Mouse (Mus musculus): ENCODE measurements around the gene Tmcc2. TPM values are rescaled to one million over a fixed set of nuclear protein-coding genes. Genes with fewer than 3 reads are reported as not detected.
A peak's percentile ranks its signal among the peaks of the same experiment; 100 is the strongest.

Gene Tmcc2
- polyA plus RNA-seq, 1 experiment from 2014 or later, result 42.4 TPM

DNA sequence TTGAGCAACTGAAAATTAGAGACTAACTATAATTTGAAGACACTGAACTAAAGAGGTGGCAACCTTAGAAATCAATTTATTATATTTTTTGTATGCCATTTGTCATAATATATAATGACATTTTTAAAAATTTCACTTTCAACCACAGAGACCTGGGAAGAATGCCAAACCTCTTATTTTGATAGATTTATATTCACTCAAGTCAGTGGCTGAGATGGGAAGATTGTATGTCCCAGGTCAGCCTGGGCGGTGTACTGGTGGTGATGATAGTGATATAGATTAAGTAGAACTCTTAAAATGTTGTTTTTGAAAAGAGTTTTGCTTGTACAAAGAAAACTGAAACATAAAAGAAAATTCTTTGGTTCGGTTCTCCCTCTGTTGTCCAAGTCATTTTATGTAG lies 29.1 kb upstream of the Tmcc2 start:
- Histone ChIP-seq H3K27me3 (replicated peaks) (no peaks in the 10 kb centered on the region), H3K4me2 (replicated peaks) (no peak overlapping the region), H3K4me1 (peaks cover 15% of the 10 kb centered on the region), H3K4me3 (no peak overlapping the region), H3K9ac (no peak overlapping the region), H3K9me3 (no peaks in the 10 kb centered on the region), H3K27ac (no peak overlapping the region), H3K36me3 (no peaks in the 10 kb centered on the region; the same call in 1 of the 2 replicates)
- no peak for ATAC-seq (ENCODE audit: low FRiP score, low read depth)
- WGBS, result 81% methylated on average over 2 of the region's 2 CpGs

DNA sequence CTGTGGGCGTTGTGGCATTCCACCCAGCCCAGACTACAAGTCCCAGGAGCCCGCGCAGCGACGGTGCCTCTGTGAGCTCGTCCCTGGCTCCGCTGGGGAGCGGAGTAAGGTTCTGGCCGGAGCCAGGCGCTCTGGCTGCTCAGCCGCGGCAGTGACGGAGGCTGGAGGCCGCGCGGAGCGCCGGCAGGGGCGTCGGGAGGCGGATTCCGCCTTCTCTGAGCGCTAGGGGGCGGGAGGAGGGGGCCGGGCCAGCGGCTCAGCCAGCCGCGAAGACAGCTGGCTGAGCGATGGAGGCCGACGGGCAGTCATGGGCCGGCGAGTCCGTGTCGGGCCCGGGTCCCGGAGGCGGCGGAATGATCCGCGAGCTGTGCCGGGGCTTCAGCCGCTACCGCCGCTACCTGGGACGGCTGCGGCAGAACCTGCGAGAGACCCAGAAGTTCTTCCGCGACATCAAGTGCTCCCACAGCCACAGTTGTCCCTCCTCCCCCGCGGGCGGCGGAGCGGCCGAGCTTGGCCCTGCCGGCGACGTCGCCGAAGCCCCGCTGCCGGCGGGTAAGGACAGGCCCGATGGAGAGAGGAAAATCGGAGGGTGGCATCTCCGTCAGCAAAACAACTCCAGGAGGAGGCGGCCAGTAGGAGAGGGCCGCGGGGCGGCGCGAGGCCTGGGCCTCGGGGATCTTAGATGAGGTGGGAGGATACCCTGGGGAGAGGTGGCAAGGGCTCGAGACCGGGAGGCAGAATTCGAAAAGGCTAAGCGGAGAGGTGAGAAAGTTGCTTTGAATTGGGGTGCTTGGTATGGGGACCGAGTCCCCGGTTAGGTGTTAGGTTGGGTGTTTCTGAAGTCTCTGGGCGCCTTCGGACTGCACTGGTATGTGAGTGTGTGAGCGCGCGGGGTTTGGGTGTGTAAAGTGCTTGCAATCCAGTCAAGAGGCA lies 26.5 kb upstream of the Tmcc2 start, which contains the start of gene Dstyk:
Dstyk (plus strand) TSS at position 237 of the 933 bp plus-strand sequence.
- H3K27me3 ChIP-seq (replicated peaks), result no peaks in the 10 kb centered on the region
- no peaks in the 10 kb centered on the region for H3K9me3 ChIP-seq
- H3K27ac ChIP-seq, result peak within 1 kb of the TSS; percentile 82
- H3K4me1 ChIP-seq, result peaks cover 15% of the 10 kb centered on the region
- H3K9ac ChIP-seq, result peak within 1 kb of the TSS; percentile 86
- H3K4me3 ChIP-seq, result peak within 1 kb of the TSS; percentile 73
- peak within 1 kb of the TSS; percentile 80 for H3K4me2 ChIP-seq (replicated peaks)
- no peaks in the 10 kb centered on the region for H3K36me3 ChIP-seq
- peak; percentile 99 for ATAC-seq (ENCODE audit: low FRiP score, low read depth)
- under 1% methylated on average over 84 of the region's 85 CpGs for WGBS

DNA sequence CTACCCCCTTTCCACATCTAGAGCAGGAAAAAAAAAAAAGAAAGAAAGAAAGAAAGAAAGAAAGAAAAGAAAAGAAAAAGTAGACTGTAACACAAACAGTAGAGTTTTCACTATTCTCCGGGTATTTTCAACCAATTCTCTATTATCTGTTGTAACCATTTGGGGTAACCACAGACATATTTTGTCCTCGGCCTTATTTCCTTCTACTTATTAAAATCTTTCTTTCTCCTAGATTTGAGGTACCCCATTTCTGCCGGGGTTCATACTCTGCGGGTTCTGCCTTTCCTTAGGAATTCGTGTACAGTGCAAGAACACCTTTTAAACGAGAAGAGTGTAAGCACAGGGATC lies 25.8 kb upstream of the Tmcc2 start:
- H3K27me3 ChIP-seq (replicated peaks), result no peaks in the 10 kb centered on the region
- ATAC-seq (ENCODE audit: low FRiP score, low read depth), result no peak
- H3K4me1 ChIP-seq, result peaks cover 15% of the 10 kb centered on the region
- H3K27ac ChIP-seq, result peak overlapping the region; percentile 82; the same call in 1 of the 2 replicates
- WGBS, result 23% methylated on average over 6 of the region's 6 CpGs
- H3K9ac ChIP-seq, result peak overlapping the region; percentile 86; the same call in 1 of the 2 replicates
- no peaks in the 10 kb centered on the region for H3K36me3 ChIP-seq
- peak overlapping the region; percentile 80 for H3K4me2 ChIP-seq (replicated peaks)
- H3K4me3 ChIP-seq, result peak overlapping the region; percentile 73
- no peaks in the 10 kb centered on the region for H3K9me3 ChIP-seq

DNA sequence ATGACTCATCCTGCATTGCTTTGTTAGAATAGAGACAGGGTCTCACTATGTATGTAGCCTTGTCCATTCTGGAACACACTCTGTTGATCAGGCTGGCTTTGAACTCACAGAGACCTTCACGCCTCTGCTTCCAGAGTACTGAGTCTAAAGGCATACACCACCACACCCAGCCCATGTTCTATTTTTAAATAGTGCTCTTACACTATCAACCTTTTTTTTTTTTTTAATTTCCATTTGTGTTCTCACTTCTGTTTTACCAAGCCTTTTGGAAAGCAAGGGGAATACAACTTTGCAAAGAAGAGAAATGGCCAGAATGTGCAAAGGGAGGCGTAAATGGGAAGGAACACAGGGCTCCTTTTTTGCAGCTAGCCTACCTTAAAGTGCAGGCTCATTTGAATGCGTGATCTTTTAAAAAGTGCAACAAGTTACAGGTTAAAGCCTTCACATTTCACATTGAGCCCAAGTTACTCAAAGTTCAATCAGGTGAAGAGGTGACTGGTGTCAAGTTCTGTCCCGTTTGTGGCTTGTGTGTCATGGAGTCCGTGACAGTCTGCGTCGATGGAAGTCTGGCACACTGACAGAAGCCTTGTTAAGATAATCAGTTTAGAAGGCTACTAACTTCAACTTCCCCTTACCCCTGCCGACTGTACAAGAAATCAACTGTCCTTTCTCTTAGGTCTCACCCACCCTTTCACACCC lies 25.3 kb upstream of the Tmcc2 start:
- no peaks in the 10 kb centered on the region for H3K27me3 ChIP-seq (replicated peaks)
- no peak overlapping the region for H3K4me2 ChIP-seq (replicated peaks)
- no peaks in the 10 kb centered on the region for H3K36me3 ChIP-seq
- H3K9ac ChIP-seq, result no peak overlapping the region
- no peak for ATAC-seq (ENCODE audit: low FRiP score, low read depth)
- WGBS, result 87% methylated on average over 8 of the region's 8 CpGs
- H3K4me3 ChIP-seq, result no peak overlapping the region
- no peaks in the 10 kb centered on the region for H3K9me3 ChIP-seq
- H3K4me1 ChIP-seq, result peaks cover 15% of the 10 kb centered on the region
- H3K27ac ChIP-seq, result no peak overlapping the region

DNA sequence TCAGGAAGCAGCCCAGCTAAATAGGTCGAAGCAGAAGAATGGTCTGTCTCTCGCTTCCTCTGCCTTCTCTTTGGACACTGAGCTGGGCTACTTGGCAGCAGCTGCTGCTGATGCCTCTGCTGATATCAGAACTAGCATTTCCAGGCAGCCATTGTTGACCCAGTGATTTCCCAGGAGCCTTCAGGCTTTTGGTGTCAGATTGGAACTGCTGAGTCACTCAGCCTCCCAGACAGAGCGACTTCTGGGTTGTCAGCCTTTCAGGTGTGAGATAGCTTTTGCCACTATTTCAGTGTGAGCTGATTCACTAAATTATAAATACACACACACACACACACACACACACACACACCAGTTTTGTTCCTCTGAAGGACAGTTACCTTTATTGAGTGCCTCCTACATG lies 19.6 kb upstream of the Tmcc2 start:
- no peak for ATAC-seq (ENCODE audit: low FRiP score, low read depth)
- Histone ChIP-seq H3K9me3 (no peaks in the 10 kb centered on the region), H3K27ac (no peak overlapping the region), H3K9ac (no peak overlapping the region), H3K4me1 (no peaks in the 10 kb centered on the region), H3K4me3 (no peak overlapping the region), H3K4me2 (replicated peaks) (no peak overlapping the region), H3K36me3 (no peaks in the 10 kb centered on the region), H3K27me3 (replicated peaks) (no peaks in the 10 kb centered on the region)
- WGBS, result 92% methylated on average over 3 of the region's 3 CpGs

DNA sequence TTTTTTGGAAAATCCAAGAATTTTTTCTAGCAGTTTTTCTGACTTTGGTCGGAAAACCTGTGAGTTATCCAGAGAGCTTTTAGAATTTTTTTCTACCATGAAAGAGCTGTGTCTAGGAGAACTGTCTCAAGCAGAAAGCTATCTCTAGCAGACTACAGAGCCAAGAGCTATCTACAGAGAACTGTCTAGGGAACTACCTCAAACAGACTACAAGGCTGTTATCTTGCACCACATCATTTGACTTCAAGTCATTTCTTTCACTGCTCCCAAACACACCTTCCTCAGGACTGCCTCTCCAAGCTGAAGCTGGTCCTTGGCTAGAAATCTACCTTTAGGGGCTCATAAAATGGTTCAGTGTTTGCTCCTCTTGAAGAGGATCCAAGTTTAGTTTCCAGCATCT lies 10.8 kb upstream of the Tmcc2 start:
- Histone ChIP-seq H3K27ac (no peak overlapping the region), H3K9me3 (no peaks in the 10 kb centered on the region), H3K4me1 (no peaks in the 10 kb centered on the region), H3K27me3 (replicated peaks) (no peaks in the 10 kb centered on the region), H3K9ac (no peak overlapping the region), H3K36me3 (no peaks in the 10 kb centered on the region), H3K4me2 (replicated peaks) (no peak overlapping the region), H3K4me3 (no peak overlapping the region)
- no peak for ATAC-seq (ENCODE audit: low FRiP score, low read depth)
- 96% methylated on average over 1 of the region's 1 CpGs for WGBS

DNA sequence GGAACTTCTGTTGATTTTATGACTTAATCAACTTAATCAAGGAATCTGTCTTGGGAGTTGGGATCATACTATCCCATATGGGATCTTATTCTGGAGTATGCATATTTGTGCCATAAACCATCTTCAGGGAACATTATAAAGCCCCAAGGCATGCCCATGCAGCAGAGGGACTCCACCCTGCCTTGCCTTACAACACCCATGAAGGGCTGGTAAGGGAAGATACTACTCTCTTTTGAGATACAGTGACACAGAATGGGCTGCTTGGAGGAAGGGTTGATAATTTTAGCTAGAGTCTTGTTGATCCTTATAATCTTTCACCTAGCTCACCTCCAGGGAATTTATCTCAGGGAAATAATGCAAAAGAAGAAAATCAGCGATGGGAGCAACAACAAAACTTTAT lies 9.5 kb upstream of the Tmcc2 start:
- no peaks in the 10 kb centered on the region for H3K9me3 ChIP-seq
- no peaks in the 10 kb centered on the region for H3K27me3 ChIP-seq (replicated peaks)
- H3K9ac ChIP-seq, result no peak overlapping the region
- no peak overlapping the region for H3K4me3 ChIP-seq
- no peak overlapping the region for H3K4me2 ChIP-seq (replicated peaks)
- no peaks in the 10 kb centered on the region for H3K4me1 ChIP-seq
- H3K27ac ChIP-seq, result no peak overlapping the region
- no peak for ATAC-seq (ENCODE audit: low FRiP score, low read depth)
- no peaks in the 10 kb centered on the region for H3K36me3 ChIP-seq
- 78% methylated on average over 1 of the region's 1 CpGs for whole genome bisulfite sequencing

DNA sequence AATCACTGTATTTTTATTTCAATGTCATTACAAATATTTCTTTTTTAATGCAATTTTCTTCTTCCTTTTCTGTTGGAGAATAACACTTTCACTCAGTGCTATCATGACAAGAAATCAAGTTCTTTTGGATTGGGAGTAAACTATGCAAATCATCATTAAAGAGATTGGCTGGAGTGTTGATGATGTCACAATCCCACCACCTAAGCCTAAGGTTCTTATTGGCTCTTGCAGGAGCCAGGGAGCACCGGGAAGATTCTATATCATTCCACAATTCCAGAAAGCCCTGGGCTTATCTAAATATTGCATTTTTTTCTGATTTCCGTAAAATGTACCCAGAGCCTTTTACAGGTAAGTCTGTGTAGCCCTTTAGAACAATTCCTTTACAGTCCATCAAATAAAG lies 5.6 kb upstream of the Tmcc2 start:
- Histone ChIP-seq H3K9ac (no peak overlapping the region), H3K4me2 (replicated peaks) (no peak overlapping the region), H3K27ac (no peak overlapping the region), H3K36me3 (no peaks in the 10 kb centered on the region), H3K27me3 (replicated peaks) (no peaks in the 10 kb centered on the region), H3K4me1 (no peaks in the 10 kb centered on the region), H3K4me3 (no peak overlapping the region), H3K9me3 (no peaks in the 10 kb centered on the region)
- ATAC-seq (ENCODE audit: low FRiP score, low read depth), result no peak
- 75% methylated on average over 2 of the region's 2 CpGs for WGBS

DNA sequence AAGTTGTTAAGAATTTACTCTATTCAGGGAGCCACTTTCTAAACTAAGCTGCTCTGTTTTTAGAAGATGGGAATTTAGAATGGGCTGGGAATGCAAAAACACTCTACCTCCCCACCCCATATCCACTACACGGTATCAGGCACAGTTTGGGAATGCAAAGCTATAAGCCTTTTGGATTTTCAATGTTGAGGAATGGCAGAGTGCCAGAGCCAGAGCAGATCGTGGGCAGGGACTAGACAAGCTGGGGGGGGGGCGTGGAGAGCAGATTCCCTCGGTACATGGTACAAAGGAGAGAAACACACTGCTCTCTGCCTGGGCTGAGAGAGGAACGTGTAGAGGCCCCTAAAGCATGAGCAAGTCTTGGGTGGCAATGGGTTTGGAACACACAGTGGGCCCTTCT lies 1.8 kb upstream of the Tmcc2 start:
- no peaks in the 10 kb centered on the region for H3K9me3 ChIP-seq
- no peaks in the 10 kb centered on the region for H3K36me3 ChIP-seq
- no peak overlapping the region for H3K27ac ChIP-seq
- ATAC-seq (ENCODE audit: low FRiP score, low read depth), result no peak
- H3K4me2 ChIP-seq (replicated peaks), result no peak overlapping the region
- 74% methylated on average over 5 of the region's 5 CpGs for WGBS
- no peak overlapping the region for H3K4me3 ChIP-seq
- no peaks in the 10 kb centered on the region for H3K27me3 ChIP-seq (replicated peaks)
- peaks cover 24% of the 10 kb centered on the region for H3K4me1 ChIP-seq
- no peak overlapping the region for H3K9ac ChIP-seq

DNA sequence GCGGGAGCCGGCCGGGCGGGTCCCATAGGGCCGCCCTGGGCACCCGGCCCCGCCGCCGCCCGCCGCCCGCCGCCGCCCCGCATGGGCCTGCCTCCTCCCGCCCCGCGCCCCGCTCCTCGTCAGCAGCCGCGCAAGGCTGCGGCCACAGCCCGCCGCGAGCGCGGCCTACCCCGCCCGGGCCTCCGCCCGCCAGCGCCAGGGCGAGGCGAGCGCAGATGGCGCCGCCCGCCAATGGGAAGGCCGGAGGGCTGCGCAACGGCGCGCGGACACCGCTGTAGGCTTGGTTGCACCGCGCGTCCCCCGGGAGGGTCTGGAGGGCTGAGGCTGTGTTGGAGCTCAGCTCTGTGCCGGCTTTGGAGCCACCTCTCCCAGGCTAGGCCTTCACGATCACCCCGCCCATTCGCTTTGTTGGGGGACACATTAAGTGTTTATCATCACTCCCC lies 520 bp upstream of the Tmcc2 start:
- Histone ChIP-seq H3K4me1 (peaks cover 33% of the 10 kb centered on the region), H3K27ac (peak overlapping the region; percentile 75), H3K27me3 (replicated peaks) (no peaks in the 10 kb centered on the region), H3K9me3 (no peaks in the 10 kb centered on the region), H3K4me2 (replicated peaks) (peak overlapping the region; percentile 78), H3K36me3 (no peaks in the 10 kb centered on the region), H3K9ac (peak overlapping the region; percentile 96), H3K4me3 (peak overlapping the region; percentile 77)
- peak; percentile 95 for ATAC-seq (ENCODE audit: low FRiP score, low read depth)
- WGBS, result under 1% methylated on average over 54 of the region's 54 CpGs

DNA sequence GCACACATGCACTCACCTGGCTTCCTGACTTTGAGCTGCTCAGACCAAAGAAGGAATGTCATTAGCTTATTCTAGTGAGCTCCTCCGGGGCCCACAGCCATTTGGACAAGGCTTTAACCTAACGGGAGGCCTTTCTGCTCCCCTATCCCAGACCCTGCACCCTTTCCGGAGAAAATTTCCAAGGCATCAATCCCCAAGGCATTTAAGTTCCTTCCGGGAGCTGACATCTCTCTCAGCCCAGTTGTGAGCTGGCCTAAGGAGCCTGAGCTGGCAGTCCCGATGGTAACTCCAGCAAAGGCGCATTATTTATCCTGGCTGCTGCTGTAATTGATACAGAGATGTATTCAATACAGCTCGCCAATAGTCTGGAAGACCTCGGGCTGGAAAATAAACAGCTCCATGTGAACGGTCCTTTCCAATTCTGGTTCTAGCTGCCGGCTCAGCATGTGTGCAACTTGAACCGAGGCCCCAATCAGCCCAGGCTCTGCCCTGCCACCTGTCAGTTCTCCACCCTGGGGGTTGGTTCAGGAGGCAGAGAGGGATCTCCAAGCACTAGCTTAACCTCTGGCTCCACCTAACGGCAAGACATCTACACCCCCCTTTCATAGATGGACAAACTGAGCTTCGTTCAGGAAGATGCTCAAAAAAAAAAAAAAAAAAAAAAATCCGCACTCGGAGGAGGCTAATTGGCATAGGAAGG lies 1.0 kb downstream of the Tmcc2 start:
- no peak for ATAC-seq (ENCODE audit: low FRiP score, low read depth)
- WGBS, result 15% methylated on average over 15 of the region's 15 CpGs
- Histone ChIP-seq H3K9ac (peak overlapping the region; percentile 56), H3K4me3 (peak overlapping the region; percentile 77), H3K27me3 (replicated peaks) (no peaks in the 10 kb centered on the region), H3K27ac (peak overlapping the region; percentile 38; the same call in 1 of the 2 replicates), H3K4me1 (peaks cover 49% of the 10 kb centered on the region), H3K4me2 (replicated peaks) (peak overlapping the region; percentile 78), H3K36me3 (no peaks in the 10 kb centered on the region), H3K9me3 (no peaks in the 10 kb centered on the region)
